8 mouse cellular contexts compared by ENCODE assay signal in genomic region chr2:30677498-30677897, GRCm38 (mm10).
DNase-seq lines count a peak whose midpoint lies in the region; ATAC-seq and TF ChIP-seq lines count a peak whose summit lies in the region.

No protein-coding gene starts in this region.

- H3K4me1 ChIP-seq in kidney, embryonic 14.5 days (ENCODE audit: control insufficient read depth, insufficient read depth, low read length): peaks cover 31% of the 10 kb centered on the region
- H3K4me1 ChIP-seq in cortical plate, adult 2 months (ENCODE audit: control insufficient read depth, insufficient read depth, low read length): peaks cover 8% of the 10 kb centered on the region
- H3K4me1 ChIP-seq in heart, postnatal 0 days (ENCODE audit: control insufficient read depth, insufficient read depth): peaks cover 23% of the 10 kb centered on the region
- peaks cover 33% of the 10 kb centered on the region for H3K4me1 ChIP-seq in midbrain, embryonic 12.5 days

- peak overlapping the region; percentile 59 for H3K9ac ChIP-seq in kidney, embryonic 14.5 days (ENCODE audit: low read depth, low read length)
- peak overlapping the region; percentile 55 for H3K9ac ChIP-seq in heart, postnatal 0 days (replicated peaks; ENCODE audit: low read depth, low read length)
- peak overlapping the region; percentile 62 for H3K9ac ChIP-seq in midbrain, embryonic 12.5 days (replicated peaks)

- peak; percentile 22; the same call in 1 of the 2 replicates for ATAC-seq in kidney, embryonic 14.5 days (ENCODE audit: low FRiP score, low TSS enrichment)
- ATAC-seq in heart, postnatal 0 days (ENCODE audit: insufficient read depth, low read depth): peak; percentile 45
- ATAC-seq in midbrain, embryonic 12.5 days (ENCODE audit: low FRiP score, low read depth): 0 out of 2 replicates have a peak, but pooled peaks have one; percentile 35

- 7% methylated on average over 5 of the region's 5 CpGs for WGBS in kidney, embryonic 14.5 days
- 5% methylated on average over 5 of the region's 5 CpGs for WGBS in heart, postnatal 0 days
- WGBS in midbrain, embryonic 12.5 days: 9% methylated on average over 5 of the region's 5 CpGs

- TF ChIP-seq POLR2A in cortical plate, adult 2 months (IDR thresholded peaks at IDR 0.05; ENCODE audit: extremely low read depth, insufficient read depth, low read length): no peak

- no peaks in the 10 kb centered on the region for H3K27me3 ChIP-seq in kidney, embryonic 14.5 days (ENCODE audit: control insufficient read depth, insufficient read depth, low read length)
- no peaks in the 10 kb centered on the region for H3K27me3 ChIP-seq in heart, postnatal 0 days (ENCODE audit: control insufficient read depth, insufficient read depth, low read length)
- no peaks in the 10 kb centered on the region; the same call in none of the 2 replicates for H3K27me3 ChIP-seq in midbrain, embryonic 12.5 days

- TF ChIP-seq EP300 in heart, postnatal 0 days (IDR thresholded peaks at IDR 0.05; ENCODE audit: low read depth): 0 out of 2 replicates have a peak, but pooled peaks have one; percentile 45

- H3K4me2 ChIP-seq in kidney, embryonic 14.5 days (replicated peaks; ENCODE audit: low read depth, low read length): peak overlapping the region; percentile 63
- H3K4me2 ChIP-seq in heart, postnatal 0 days (ENCODE audit: low read depth, low read length): peak overlapping the region; percentile 53
- H3K4me2 ChIP-seq in midbrain, embryonic 12.5 days (replicated peaks): peak overlapping the region; percentile 61

- peaks cover 8% of the 10 kb centered on the region; the same call in 1 of the 2 replicates for H3K9me3 ChIP-seq in kidney, embryonic 14.5 days (ENCODE audit: control insufficient read depth, low read length)
- H3K9me3 ChIP-seq in heart, postnatal 0 days (replicated peaks; ENCODE audit: control insufficient read depth, low read length): 0 out of 2 replicates have a peak, but pooled peaks cover 10% of the 10 kb centered on the region
- H3K9me3 ChIP-seq in midbrain, embryonic 12.5 days: peaks cover 13% of the 10 kb centered on the region

- DNase-seq in kidney, adult 8-10 months: no peak
- no peak for DNase-seq in heart, postnatal 0 days (ENCODE audit: low spot score)
- DNase-seq in layer of hippocampus, postnatal 10 days (ENCODE audit: low spot score in 2 of 2): no peak
- no peak for DNase-seq in thymus, adult 18-20 months
- DNase-seq in right cerebral cortex, postnatal 10 days (ENCODE audit: low spot score in 2 of 2): no peak

- H3K36me3 ChIP-seq in kidney, embryonic 14.5 days (ENCODE audit: control insufficient read depth, insufficient read depth, low read length): no peaks in the 10 kb centered on the region
- H3K36me3 ChIP-seq in heart, postnatal 0 days (replicated peaks; ENCODE audit: control insufficient read depth, insufficient read depth, low read length): no peaks in the 10 kb centered on the region
- H3K36me3 ChIP-seq in midbrain, embryonic 12.5 days: no peaks in the 10 kb centered on the region

- H3K27ac ChIP-seq in kidney, embryonic 14.5 days (ENCODE audit: low read depth, low read length): peak overlapping the region; percentile 98
- peak overlapping the region; percentile 97 for H3K27ac ChIP-seq in cortical plate, adult 2 months (ENCODE audit: insufficient read depth, low read length)
- H3K27ac ChIP-seq in heart, postnatal 0 days (ENCODE audit: low read depth): peak overlapping the region; percentile 97
- H3K27ac ChIP-seq in midbrain, embryonic 12.5 days (replicated peaks): peak overlapping the region; percentile 95

- TF ChIP-seq CTCF in cortical plate, adult 2 months (IDR thresholded peaks at IDR 0.05; ENCODE audit: extremely low read depth, insufficient read depth, low read length): no peak
- no peak for TF ChIP-seq CTCF in heart, postnatal 0 days (IDR thresholded peaks at IDR 0.05; ENCODE audit: low read depth)

- H3K4me3 ChIP-seq in kidney, embryonic 14.5 days (ENCODE audit: low read length): peak overlapping the region; percentile 30
- peak overlapping the region; percentile 25 for H3K4me3 ChIP-seq in cortical plate, adult 2 months (ENCODE audit: insufficient read depth, low read length)
- peak overlapping the region; percentile 26 for H3K4me3 ChIP-seq in heart, postnatal 0 days (ENCODE audit: low read depth, low read length)
- H3K4me3 ChIP-seq in midbrain, embryonic 12.5 days: peak overlapping the region; percentile 34
